Mouse (Mus musculus) spleen, postnatal 14 days (tissue): Measurements from ENCODE around the gene Cd164l2.

Source experiments
- DNase-seq, 2 experiments: peaks; one replicate each; pipeline ENCODE4 v3.0.0; 2021 to 2022; ENCODE audit warnings: low spot score in 2 of 2

Gene Cd164l2

GRCm38 (mm10) chr4:133211751-133212561, at the start of gene Cd164l2, which contains the start of gene Gpr3:
TSS of gene Cd164l2 (plus strand) at chr4:133212131.
TSS of gene Gpr3 (minus strand) at chr4:133212536.
- no peak for DNase-seq

- no peak for DNase-seq
These were observed 49.7 kb upstream of the Cd164l2 start for GRCm38 (mm10) chr4:133162196-133162595.

- DNase-seq = no peak
These were observed 45.2 kb upstream of the Cd164l2 start for GRCm38 (mm10) chr4:133166773-133167172.

GRCm38 (mm10) chr4:133169237-133170055, 42.5 kb upstream of the Cd164l2 start:
- peak in 1 of 2 experiments; percentile 28 for DNase-seq

GRCm38 (mm10) chr4:133170056-133170524, 41.8 kb upstream of the Cd164l2 start:
- peak in 1 of 2 experiments; percentile 29 for DNase-seq

GRCm38 (mm10) chr4:133170616-133171015, 41.3 kb upstream of the Cd164l2 start:
- no peak for DNase-seq

GRCm38 (mm10) chr4:133172451-133172850, 39.5 kb upstream of the Cd164l2 start:
- no peak for DNase-seq

- no peak for DNase-seq
These were observed 37.6 kb upstream of the Cd164l2 start for GRCm38 (mm10) chr4:133174361-133174760.

GRCm38 (mm10) chr4:133175274-133175673, 36.7 kb upstream of the Cd164l2 start:
- no peak for DNase-seq

GRCm38 (mm10) chr4:133175998-133176760, 35.8 kb upstream of the Cd164l2 start:
- DNase-seq = no peak

GRCm38 (mm10) chr4:133176761-133177403, 35.0 kb upstream of the Cd164l2 start:
- no peak for DNase-seq

- DNase-seq = no peak
These were observed 33.6 kb upstream of the Cd164l2 start for GRCm38 (mm10) chr4:133178305-133178704.

- DNase-seq = no peak
These were observed 32.7 kb upstream of the Cd164l2 start for GRCm38 (mm10) chr4:133179258-133179657.

GRCm38 (mm10) chr4:133182439-133183033, 29.4 kb upstream of the Cd164l2 start:
- DNase-seq = no peak

- no peak for DNase-seq
These were observed 27.7 kb upstream of the Cd164l2 start for GRCm38 (mm10) chr4:133184031-133184897.

GRCm38 (mm10) chr4:133184898-133185665, 26.8 kb upstream of the Cd164l2 start:
- DNase-seq = no peak

- DNase-seq = no peak
These were observed 26.0 kb upstream of the Cd164l2 start for GRCm38 (mm10) chr4:133185893-133186292.

- no peak for DNase-seq
These were observed 25.1 kb upstream of the Cd164l2 start for GRCm38 (mm10) chr4:133186856-133187255.

- no peak for DNase-seq
These were observed 22.5 kb upstream of the Cd164l2 start for GRCm38 (mm10) chr4:133189396-133189795.
